Mouse (Mus musculus): ENCODE results near the gene Shld2.
"Not testable (repeated sequence)": the region's sequence is repeated elsewhere in the genome, so short reads cannot be mapped to it uniquely, and the experiment has no call there.

Gene Shld2

DNA sequence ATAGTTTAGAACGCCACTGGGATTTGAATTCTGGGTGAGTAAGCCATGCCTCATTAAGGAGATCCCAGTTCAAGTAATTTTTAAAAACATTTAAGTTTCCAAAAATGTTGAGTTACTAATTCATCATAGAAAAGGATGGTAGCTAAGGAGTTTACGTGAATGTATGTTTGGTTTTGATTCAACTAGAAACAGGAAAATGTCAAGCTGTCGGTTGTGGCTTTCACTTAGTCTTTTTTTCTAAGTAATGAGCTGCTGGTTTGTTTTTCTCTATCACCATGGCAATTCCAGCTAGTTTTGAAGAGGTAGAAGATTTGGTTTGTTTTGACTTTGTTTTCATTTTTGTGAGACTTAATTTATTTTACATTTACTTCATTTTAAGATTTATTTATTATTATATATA, 7.1 kb upstream of the Shld2 start:
- DNase-seq = no peak

DNA sequence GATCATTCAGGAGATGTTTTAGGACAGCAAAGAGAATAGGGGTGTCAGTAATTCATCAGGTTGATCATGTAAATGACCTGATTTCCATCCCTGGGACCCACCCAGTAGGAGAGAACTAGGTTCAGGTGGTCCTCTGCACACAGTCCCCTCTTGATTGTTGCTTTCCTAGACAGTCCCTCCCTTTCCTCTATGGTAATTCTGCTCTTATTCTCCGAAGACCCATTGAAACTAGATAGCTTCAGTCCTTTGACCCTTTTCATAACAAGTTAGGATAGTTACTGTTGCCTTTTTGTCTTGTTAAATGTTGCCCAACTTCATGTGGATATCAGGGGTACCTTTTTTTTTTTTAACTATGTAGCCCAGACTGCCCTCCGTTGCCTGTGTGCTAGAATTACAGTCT, 6.1 kb upstream of the Shld2 start:
- DNase-seq = no peak

DNA sequence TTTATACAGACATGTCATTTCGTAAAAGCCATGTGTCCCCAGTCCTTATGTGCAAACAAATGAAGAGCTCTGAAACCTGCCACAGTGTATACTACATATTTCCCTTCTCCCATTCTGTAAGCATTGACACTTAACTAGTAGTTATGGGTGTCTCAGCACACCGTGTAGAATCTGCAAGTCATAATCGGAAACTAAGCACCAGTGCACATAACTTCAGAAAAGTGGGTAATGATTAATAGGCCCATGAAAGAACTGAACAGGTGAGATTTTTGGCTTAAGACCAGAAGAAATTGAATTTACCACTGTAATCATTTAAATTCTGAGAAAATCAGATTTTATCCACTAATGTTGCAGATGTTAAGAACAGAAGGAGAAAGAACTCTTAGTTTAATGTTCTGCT, 4.5 kb upstream of the Shld2 start:
- DNase-seq = no peak

DNA sequence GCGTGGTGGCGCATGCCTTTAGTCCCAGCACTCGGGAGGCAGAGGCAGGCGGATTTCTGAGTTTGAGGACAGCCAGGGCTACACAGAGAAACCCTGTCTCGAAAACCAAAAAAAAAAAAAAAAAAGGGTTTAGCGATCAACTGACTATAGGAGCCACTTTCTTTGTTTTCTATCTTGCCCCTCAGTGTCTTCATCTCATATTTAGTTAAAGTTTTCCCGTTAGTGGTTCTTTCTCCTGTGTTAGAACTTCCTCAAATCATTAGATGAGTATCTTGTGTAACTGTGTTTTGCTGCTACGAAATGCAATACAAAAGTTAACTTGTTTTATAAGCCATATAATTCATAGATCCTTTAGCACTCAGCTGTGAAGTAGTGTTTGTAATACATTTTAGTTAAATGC, 4.1 kb upstream of the Shld2 start:
- not testable (repeated sequence) for DNase-seq

DNA sequence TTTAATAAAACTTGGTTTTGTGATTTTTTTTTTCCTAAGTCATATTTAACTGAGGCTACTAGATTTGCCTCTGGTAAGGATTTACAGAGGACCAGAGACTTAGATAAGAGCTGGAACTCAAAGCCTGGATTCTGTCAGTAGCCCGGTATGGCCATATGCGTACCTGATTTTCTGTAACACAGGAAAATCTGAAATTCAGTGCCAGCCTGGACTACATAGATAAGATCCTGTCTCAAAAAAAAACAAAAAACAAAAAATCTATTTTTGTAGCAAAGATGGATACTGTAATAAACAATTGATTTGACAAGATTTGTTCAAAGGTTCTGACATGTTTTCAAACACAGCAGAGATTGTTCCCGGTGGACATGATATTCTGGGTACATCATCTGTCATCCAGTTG, 3.3 kb upstream of the Shld2 start:
- no peak for DNase-seq

DNA sequence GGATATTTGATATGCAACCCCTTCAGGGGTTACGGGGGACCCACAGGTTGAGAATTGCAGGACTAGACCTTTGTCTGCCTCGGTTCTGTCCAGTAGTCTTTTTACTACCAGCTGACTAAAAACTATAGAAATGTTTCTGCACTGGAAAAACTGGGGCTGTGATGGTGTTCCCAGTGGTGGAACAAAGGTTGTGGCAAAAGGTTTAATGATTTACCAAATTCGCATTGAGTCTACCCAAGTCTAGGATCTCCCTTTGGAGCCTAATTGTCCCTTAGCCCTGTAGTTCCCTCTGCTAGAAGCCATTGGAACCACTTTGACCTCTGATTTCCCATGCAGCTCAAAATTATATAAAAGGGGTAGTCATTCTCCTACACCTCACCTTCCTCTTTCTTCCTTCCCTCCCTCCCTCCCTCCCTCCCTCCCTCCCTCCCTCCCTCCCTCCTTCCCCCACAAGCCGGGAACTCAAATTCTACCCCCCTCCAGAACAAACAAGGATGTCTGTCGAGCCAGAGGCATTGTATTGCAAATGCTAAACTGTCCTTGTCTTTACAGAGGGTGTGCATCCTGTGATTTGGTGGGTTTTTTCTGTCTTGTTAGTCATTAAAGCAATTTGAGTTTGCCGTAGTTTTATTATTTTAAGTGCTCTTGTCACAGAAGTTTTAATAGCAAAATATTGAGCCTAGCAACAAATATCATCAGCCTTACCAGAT, 2.2 kb upstream of the Shld2 start:
- no peak for DNase-seq

DNA sequence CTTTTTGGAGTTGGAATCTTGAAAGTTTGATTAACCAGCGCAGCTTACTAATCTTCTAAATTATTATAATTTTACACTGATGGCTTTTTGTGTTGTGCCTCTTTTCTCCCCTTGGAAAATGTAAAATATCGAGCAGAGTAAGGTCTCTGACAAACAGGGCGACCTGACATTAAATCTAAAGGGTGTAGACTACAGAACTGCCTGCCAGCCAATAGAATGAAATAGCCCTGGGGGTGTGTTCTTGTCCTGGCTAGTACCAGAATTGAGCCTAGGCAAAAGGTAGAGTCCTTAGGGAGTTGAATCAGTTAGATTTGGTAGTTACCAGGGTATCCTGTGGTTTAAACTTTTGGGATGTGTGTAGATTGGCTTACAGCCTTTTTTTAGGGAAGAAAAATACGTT, 1.4 kb upstream of the Shld2 start:
- DNase-seq = no peak

DNA sequence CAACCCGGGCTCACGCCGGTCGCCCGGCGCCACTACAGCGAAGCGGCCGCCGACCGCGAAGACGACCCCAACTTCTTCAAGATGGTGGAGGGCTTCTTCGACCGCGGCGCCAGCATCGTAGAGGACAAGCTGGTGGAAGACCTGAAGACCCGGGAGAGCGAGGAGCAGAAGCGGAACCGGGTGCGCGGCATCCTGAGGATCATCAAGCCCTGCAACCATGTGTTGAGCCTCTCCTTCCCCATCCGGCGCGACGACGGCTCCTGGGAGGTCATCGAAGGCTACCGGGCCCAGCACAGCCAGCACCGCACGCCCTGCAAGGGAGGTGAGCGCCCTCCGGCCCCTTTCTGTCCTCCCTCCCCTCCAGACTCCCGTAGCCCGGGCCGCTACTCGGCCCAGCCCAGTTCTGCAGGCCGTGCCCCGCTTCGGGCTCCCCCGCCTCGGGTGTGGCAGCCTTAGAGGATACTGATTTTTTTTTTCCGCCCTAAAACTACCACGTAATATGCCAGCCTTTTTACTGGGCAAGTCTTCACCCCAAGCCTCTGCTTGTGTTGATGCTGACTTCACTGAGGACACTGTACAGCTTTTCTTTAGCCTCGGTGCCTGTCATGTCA, 833 bp upstream of the Shld2 start:
- DNase-seq = peak; percentile 68 to 71

DNA sequence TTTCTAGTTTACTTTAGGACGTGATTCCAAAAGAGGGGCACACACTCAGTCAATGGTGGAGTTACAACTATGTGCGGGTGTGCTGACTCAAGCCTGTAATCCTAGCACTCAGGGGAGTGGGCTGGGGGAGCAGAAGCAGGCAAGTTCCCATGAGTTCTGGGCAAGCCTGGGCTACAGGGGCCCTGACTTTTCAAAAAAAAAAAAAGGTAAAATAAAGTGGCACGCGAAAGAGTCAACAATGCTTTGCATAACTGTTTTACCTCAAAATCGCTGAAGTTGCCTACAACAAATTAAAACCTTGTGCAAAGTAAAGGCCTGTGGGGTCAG, 423 bp downstream of the Shld2 start:
- no peak for DNase-seq

DNA sequence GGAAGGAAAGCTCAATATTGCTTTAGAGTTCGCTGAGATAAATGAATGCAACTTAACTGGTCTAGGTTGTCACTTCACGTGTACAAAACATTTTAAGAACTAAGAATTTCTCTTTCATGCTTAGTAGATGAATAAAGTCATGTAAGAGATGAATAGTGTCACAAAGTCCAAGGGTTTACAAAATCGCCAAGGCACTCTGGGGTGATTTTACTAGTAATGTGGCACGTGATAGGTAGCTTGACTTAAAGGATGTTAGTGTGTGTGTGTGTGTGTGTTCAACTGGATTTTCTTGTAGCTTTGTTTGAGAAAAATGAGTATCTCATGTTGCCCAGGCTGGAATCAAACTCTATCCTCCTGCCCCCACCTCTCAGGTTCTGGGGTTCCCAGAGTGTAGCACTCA, 1.0 kb downstream of the Shld2 start:
- no peak for DNase-seq

DNA sequence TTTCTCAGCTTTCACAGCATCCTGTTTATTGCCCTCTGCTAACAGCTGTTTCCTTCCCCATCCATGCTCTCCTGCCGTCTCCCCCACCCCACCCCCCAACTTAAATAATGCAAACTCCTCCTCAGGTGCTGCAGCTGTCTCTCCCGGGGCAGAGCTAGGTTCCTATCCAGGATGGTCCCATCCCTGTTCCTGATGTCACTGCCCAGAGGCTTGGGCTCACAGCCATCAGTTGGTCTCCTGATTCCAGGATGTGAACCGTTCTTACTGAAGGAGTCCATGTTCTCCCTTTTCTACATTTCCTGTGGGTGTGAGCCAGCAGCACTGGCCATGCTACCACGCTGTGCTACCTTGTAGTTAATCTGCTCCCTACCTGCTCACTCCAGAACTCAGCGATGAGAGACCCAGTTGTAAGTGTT, 7.0 kb downstream of the Shld2 start:
- DNase-seq = peak in 1 of 2 experiments; percentile 24

DNA sequence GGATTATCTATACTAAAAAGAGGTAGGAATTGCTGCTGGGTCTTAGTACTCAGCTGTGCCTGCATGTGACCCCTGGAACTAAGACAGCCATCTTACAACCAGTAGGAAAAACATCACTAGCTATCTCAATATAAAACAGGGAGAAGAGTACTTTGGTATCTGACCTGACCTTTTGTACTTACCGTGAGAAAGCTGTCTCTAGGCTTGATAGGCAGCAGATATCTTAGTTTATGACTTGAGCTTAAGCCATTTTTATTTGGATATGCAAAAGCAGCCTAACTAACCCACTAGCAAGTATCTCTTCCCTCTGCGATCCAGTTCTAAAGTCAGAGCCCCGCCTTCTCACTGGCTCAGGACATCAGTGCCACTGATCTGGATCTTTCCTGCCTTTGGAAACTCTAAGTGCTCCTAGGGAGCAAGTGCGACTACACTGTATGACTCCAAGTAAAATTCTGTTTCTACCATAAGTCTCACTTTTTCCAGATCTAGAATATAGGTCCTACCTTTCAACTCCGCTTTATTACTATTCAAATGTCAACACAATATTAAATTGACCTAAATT, 7.5 kb downstream of the Shld2 start:
- DNase-seq = no peak

DNA sequence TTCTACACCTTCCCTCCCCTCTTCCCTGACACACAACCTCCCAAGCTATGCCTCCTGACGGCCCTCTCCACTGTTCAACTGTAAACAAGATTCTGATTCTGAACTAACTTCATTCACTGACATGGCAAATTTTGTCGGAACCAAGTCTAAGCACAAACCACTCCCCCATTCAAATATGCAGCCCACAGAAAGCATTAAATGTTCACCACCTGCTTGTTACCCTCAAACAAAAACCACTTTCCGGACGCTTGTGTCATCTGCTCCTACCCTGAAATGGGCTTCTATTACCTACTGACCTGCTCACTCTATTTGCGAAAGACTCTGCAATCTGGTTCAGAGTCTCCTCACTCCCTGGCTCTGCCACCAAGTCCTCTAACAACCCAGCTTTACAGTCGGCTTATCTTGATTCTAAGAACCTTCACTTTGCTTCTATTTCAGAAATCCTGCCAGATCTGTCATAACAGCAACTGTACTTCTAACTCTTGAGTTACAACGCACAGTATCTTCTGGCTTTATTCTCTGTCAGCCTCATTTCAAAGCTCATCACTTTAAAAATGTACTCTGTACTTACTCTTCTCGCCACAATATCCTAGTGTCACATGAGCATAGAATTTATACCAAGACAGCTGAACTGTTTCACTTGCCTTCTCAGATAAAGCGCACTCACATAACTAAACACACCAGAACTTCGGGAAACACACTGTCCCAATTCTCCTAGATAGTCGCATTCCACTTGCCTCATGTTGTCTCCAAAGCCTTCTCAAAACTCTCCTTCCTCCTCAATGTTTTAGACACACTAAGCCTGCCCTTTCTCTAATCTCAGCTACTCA, 11.2 kb downstream of the Shld2 start:
- DNase-seq = no peak

DNA sequence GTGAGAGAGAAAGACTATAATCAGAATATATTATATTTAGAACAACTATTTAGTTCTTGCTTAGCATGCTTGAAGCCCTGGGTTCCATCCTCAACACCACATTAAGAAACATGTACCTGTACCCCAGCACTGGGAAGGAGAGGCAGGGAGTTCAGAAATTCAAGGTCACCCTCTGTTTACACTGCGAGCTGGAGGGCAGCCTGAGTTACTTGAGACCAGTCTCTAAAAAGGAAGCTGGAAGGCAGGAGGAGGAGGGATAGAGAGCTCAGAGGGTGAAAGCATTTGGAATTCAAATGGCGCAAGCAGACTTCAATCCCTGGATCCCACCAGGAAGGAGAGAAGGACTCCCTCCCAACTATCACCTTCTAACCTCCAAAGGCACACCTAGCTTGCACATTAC, 12.7 kb downstream of the Shld2 start:
- no peak for DNase-seq

DNA sequence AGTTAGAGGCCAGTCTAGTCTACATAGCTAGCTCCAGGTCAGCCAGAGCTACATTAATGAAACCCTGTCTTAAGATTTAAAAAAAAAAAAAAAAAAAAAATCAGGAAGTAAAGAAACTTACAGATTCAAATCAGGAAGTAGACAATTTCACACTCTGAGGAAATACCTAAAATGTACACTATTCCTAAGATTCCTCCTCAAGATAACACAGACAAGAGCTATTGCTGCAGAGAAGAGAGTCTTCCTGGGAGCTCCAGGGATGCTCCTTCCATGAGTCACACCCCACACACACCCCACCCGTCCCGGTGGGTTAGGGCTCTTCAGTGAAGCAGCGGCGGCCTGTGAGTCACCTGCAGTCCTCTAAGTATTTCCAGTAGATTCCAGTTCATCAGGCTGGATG, 13.3 kb downstream of the Shld2 start:
- peak; percentile 26 to 56 for DNase-seq

DNA sequence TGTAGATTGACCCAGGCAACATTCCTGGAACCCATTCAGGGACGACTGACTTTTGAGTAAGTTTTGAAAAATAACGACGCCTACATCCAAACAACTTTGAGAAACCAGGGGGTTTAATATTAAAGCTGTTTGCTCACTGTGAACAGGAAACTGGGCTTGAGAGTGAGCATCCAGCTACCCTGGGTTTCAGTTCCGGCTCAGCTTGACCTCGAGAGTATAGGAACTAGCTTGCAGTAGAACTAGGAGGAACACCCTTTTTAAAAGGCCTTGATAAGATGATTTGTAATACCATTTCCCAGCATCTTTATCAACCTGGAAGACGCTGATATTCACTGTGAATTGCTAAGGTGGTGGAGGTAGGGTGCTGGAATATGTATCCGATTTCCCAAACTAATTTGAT, 13.9 kb downstream of the Shld2 start:
- no peak for DNase-seq

DNA sequence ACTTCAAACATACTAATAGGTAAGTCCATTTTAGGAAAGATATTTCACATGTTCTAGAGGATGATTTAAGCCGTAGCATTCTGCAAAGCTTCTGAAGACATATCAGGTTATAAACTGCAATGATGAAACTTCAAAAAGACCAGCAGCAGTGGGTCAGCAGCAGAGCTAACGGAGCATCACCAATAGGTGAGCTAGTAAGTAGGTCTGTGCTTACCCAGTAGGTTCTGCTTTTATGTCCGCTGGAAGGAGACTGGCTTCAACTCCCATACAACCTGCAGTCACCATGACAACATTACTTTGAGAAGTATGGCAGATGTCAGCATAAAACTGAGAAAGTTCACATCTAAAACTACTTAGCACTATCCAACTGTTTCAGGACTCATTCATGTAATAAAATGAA, 16.7 kb downstream of the Shld2 start:
- no peak for DNase-seq

DNA sequence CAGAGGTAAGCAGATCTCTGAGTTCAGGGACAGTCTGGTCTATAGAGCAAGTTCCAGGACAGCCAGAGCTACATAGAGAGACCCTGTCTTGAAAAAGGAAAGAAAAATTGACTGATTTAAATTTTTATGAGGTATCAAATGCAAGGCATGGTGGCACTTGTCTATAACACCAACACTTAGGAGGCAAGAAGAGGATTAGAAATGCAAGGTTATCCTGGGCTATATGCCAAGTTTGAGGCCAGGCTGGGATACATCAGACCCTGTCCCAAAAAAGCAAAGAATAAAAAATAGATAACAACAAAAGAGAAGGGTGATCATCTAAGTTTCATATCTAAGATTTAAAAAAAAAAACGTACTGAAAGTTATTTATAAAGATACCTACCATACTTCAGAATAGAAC, 20.1 kb downstream of the Shld2 start:
- no peak for DNase-seq

DNA sequence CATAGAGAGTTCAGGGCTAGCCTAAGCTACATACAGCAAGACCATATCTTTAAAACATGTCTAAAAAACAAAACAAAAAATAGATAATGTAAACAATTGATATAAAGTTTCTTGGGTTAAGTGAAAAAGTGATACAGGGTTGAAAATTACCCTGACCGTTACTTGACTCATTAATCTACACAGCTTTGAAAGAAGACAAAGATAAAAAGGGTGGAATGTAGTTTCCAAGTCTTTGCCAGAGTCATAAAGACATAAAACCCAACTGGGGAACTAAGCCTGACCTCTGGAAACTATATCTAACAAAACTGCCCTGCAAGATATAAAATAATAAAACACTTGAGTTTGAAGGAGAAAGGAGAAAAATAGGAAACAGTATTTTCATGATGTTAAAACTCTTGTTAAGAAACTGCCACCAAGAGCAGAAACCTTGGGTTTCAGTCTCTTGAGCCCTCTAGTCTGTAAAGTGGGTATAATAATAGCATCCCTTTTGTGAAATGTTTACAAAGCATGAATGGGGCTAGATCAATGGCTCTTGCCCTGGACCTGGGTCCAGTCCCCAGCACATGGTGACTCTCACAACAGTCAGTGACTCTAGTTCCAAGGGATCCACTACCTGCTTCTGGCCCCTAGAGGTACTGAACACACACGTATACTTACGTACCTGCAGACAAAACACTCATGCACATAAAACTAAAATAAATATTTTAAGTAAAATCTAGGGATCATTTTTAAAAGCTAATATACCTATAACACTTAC, 20.9 kb downstream of the Shld2 start:
- DNase-seq = no peak

DNA sequence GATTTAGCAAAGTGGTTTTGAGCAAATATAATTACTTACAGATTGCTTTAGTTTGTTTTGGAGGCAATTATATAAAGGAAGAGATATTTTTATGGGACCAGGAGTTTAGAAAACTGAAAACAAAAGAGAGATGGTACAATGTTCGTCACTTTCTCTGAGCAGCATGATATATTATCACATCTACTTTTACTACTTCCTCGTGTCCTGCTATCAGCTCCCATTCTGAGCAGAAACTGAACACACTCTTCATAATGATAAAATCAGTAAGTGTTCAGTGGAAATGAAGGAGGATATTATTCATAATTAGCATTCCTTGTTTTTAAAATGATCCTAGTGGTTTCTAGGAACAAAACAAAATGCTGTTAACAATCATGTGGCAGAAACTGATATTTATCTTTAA, 21.9 kb downstream of the Shld2 start:
- DNase-seq = no peak

DNA sequence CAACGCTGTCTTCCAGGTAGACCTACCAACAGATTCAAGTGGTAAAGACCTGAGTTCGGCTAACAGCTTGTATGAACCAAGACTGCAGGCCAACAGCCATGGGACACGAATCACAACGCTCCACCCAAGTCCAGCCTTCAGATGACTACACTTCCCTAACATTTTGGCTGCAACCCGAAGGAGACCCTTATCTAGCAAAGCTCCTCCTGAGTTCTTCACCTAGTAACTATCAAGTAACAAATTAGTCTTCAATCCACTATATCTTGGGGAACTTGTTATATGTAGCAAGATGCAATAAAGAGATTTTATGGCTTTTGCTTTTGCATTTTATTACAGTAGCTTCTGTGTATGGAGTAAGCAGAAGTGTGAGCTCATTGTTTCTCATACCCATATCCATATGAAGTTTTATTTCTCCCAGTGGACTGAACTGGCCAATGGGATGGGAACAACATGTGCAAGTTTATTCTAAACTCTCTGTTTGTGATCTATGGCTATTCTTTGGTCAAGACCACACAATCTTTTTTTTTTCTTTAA, 28.5 kb downstream of the Shld2 start:
- DNase-seq = no peak

DNA sequence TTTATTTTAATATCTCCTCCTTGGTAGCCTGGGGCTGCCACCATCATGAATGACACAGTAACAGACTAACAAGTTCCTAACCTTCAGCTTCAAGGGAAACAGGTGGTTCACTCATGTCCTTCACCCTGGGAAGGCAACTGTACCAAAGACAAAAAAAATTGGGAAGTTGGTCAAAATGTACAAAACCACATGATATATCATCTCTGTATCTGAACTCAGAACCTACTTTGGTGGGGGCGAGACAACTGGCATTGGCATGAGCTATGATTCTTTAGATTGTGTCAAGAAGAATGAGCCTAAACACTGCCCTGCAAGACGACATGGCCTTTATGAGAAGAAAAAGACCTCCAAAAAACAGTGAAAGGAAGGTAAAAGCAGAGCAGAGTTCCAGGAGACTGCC, 29.5 kb downstream of the Shld2 start:
- no peak for DNase-seq

DNA sequence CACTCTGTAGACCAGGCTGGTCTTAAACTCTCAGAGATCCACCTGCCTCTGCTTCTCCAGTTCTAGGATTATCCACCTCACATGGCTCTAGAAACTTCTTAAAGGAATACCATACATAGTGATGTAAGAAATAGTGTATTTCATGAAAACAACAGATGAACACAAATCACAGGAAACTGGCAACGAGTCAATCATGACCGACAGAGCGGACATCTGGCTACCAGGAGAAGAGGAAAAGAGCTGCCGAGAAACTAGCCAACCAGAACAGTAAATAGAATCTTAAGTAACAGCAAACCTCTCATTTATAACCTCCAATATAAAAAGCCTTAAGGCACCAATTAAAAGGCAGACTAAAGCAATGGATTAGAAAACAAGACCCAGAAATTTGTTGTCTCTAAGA, 30.6 kb downstream of the Shld2 start:
- no peak for DNase-seq

Data from lung, postnatal 4 days (tissue).